Mouse (Mus musculus) cerebellum, adult 2 months (tissue): ENCODE data around the gene Ift52.

Source experiments
- CTCF ChIP-seq: fragments of 200-500 bp; IDR thresholded peaks from 2 replicates; pipeline ENCODE4 v1.5.1; 2011; ENCODE audit warnings: low read depth, mild to moderate bottlenecking, control low read depth, low read length, moderate library complexity, borderline replicate concordance; ENCODE audit not compliant: insufficient read depth
- POLR2A ChIP-seq: fragments of 200-500 bp; IDR thresholded peaks from 2 replicates; pipeline ENCODE4 v1.6.1; 2011; ENCODE audit warnings: low read length, control low read depth, borderline replicate concordance; ENCODE audit not compliant: insufficient read depth

DNA sequence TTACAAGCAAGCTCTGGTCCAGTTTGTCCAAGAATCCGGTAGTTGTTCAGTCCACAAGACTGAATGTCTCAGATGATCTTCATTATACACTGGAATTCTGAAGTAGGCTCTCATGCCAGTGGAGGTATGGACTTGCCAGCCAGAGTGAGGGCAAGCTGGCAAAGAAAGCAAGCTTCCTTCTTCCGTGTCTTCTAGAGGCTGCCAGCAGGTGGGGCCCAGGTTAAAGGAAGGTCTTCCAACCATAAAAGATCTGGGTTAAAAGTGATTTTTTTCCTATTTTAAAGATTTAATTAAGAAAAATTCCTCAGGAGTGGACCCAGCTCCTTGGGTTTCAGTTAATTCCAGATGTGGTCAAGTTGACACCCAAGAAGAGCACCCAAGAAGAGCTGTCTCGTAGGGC, 53.1 kb downstream of the Ift52 start:
- TF ChIP-seq POLR2A: no peak
- no peak for TF ChIP-seq CTCF
